9 mouse cellular contexts compared by ENCODE assay signal in genomic region chr1:63214271-63214558, GRCm38 (mm10). TPM values are rescaled to one million over a fixed set of nuclear protein-coding genes. Genes with fewer than 3 reads are reported as not detected.
DNase-seq lines count a peak whose midpoint lies in the region; ATAC-seq lines count a peak whose summit lies in the region.
"Had no signal": no experiment of that assay in that cellular context is flagged by ENCODE, and none has a peak within 500 bp of the region (broad histone marks: within the 10 kb centered on the region; RNA-seq: fewer than 3 reads in every experiment).

TSS of gene Gpr1 (minus strand) at chr1:63214543.

- H3K9ac ChIP-seq in neural tube, embryonic 11.5 days (ENCODE audit: low read length) = peak within 1 kb of the TSS; percentile 28
- H3K9ac ChIP-seq in limb, embryonic 15.5 days = no peak within 1 kb of the TSS

- intact Hi-C loops in heart, postnatal 25 days (cut with DNase I) = no loop called here

- peak within 1 kb of the TSS; percentile 62 for H3K27ac ChIP-seq in heart, embryonic 10.5 days
- H3K27ac ChIP-seq in neural tube, embryonic 11.5 days (ENCODE audit: low read depth, low read length) = no peak within 1 kb of the TSS
- H3K27ac ChIP-seq in limb, embryonic 15.5 days = no peak within 1 kb of the TSS

- no peak for ATAC-seq in neural tube, embryonic 11.5 days (ENCODE audit: insufficient read depth, low FRiP score, low TSS enrichment)
- ATAC-seq in limb, embryonic 15.5 days (ENCODE audit: insufficient number of reproducible peaks, low FRiP score, low TSS enrichment, low read depth) = no peak

- peaks cover 11% of the 10 kb centered on the region for H3K4me1 ChIP-seq in heart, embryonic 10.5 days
- H3K4me1 ChIP-seq in neural tube, embryonic 11.5 days (ENCODE audit: control insufficient read depth, insufficient read depth, low read length) = no peaks in the 10 kb centered on the region
- peaks cover 8% of the 10 kb centered on the region for H3K4me1 ChIP-seq in limb, embryonic 15.5 days

- peak within 1 kb of the TSS; percentile 28; the same call in 1 of the 2 replicates for H3K4me2 ChIP-seq in neural tube, embryonic 11.5 days (ENCODE audit: low read depth)
- H3K4me2 ChIP-seq in limb, embryonic 15.5 days = peak within 1 kb of the TSS; percentile 29

- H3K36me3 ChIP-seq in heart, embryonic 10.5 days = no peaks in the 10 kb centered on the region
- no peaks in the 10 kb centered on the region for H3K36me3 ChIP-seq in neural tube, embryonic 11.5 days (ENCODE audit: control insufficient read depth, insufficient read depth, low read length)
- no peaks in the 10 kb centered on the region for H3K36me3 ChIP-seq in limb, embryonic 15.5 days

- no peaks in the 10 kb centered on the region for H3K27me3 ChIP-seq in heart, embryonic 10.5 days (ENCODE audit: insufficient read depth, poor library complexity, severe bottlenecking)
- no peaks in the 10 kb centered on the region for H3K27me3 ChIP-seq in neural tube, embryonic 11.5 days (ENCODE audit: control insufficient read depth, insufficient read depth, low read length)
- H3K27me3 ChIP-seq in limb, embryonic 15.5 days = peaks cover 5% of the 10 kb centered on the region; the same call in 1 of the 2 replicates

- no peak for DNase-seq in heart, embryonic 10.5 days (ENCODE audit: low spot score)
- no peak for DNase-seq in heart, postnatal 25 days (ENCODE audit: low spot score)
- DNase-seq in neural tube, embryonic 11.5 days (ENCODE audit: low spot score) = no peak
- DNase-seq in neural tube, embryonic 10.5 days (ENCODE audit: extremely low spot score, low spot score) = no peak
- DNase-seq in cerebellum, adult 11-12 months = no peak
- no peak for DNase-seq in gastrocnemius, postnatal 10 days
- no peak for DNase-seq in left cerebral cortex, adult 8-10 months (ENCODE audit: low spot score in 2 of 2)
- DNase-seq: layer of hippocampus, adult 9-11 months had no signal

- H3K9me3 ChIP-seq in heart, embryonic 10.5 days = peaks cover 3% of the 10 kb centered on the region; the same call in 1 of the 2 replicates
- 0 out of 2 replicates have a peak, but pooled peaks cover 2% of the 10 kb centered on the region for H3K9me3 ChIP-seq in neural tube, embryonic 11.5 days (ENCODE audit: control insufficient read depth, low read length)
- no peaks in the 10 kb centered on the region for H3K9me3 ChIP-seq in limb, embryonic 15.5 days

- WGBS in heart, embryonic 10.5 days = 39% methylated on average over 3 of the region's 3 CpGs
- WGBS in neural tube, embryonic 11.5 days = 36% methylated on average over 3 of the region's 3 CpGs
- 30% methylated on average over 3 of the region's 3 CpGs for WGBS in limb, embryonic 15.5 days

- peak within 1 kb of the TSS; percentile 45 for H3K4me3 ChIP-seq in heart, embryonic 10.5 days
- 0 out of 2 replicates have a peak within 1 kb of the TSS, but pooled peaks have one; percentile 8 for H3K4me3 ChIP-seq in neural tube, embryonic 11.5 days (ENCODE audit: low read depth, low read length)
- H3K4me3 ChIP-seq in limb, embryonic 15.5 days = no peak within 1 kb of the TSS

RNA-seq across cellular contexts. Expression of gene Gpr1, which starts in this region (rescaled TPM):
- 0.15 and 0.34 TPM in 2 replicates for polyA plus RNA-seq in heart, embryonic 10.5 days (2016; fragmentation: Nextera tagmentation; extraction: Ambion mirVana)
- under 1 TPM; 0.31 to 0.49 TPM for total RNA-seq in heart, postnatal 25 days (2021)
- 0.41 and 0.45 TPM in 2 replicates for polyA plus RNA-seq in neural tube, embryonic 11.5 days (2014; fragmentation: Nextera tagmentation; extraction: Ambion mirVana)
- polyA plus RNA-seq in limb, embryonic 15.5 days (2015; fragmentation: Nextera tagmentation; extraction: Ambion mirVana) = 0.17 and 0.63 TPM in 2 replicates
- total RNA-seq in gastrocnemius, postnatal 10 days (2021) = under 1 TPM; 0.29 to 0.59 TPM
- under 1 TPM; 0.25 to 0.87 (median 0.72) TPM for total RNA-seq in left cerebral cortex, adult 8-10 months (2022)
